Mouse (Mus musculus) ES-Bruce4 (cell line): ENCODE data around the gene Krt33b.

Experiments used
- CTCF ChIP-seq: IDR thresholded peaks from one replicate; pipeline ENCODE4 v1.8.1; 2011; ENCODE audit warnings: low read depth, low read length
- EP300 ChIP-seq: IDR thresholded peaks from 2 replicates; pipeline ENCODE4 v1.6.1; 2011; ENCODE audit warnings: low read depth, low read length; ENCODE audit not compliant: insufficient read depth

GRCm38 (mm10) chr11:99990571-99990970 is 39.1 kb downstream of the Krt33b start:
- TF ChIP-seq CTCF (no peak), EP300 (no peak)
